Mouse (Mus musculus) forebrain, embryonic 15.5 days (tissue): Measurements from ENCODE around the gene Cpm. TPM values are rescaled to one million over a fixed set of nuclear protein-coding genes. Genes with fewer than 3 reads are reported as not detected.
"Not testable (repeated sequence)": the region's sequence is repeated elsewhere in the genome, so short reads cannot be mapped to it uniquely, and the experiment has no call there.

Experiments
- ATAC-seq: fragments of 200-750 bp; cut with Nextera tagmentation; replicated peaks from 2 replicates; pipeline ENCODE4 v1.8.0; 2017; ENCODE audit warnings: mild to moderate bottlenecking, moderate TSS enrichment, moderate library complexity
- H3K27ac ChIP-seq: fragments of 300-500 bp; sonication (generic); replicated peaks from 2 replicates; pipeline ENCODE4 v1.5.1; 2015; ENCODE audit warnings: mild to moderate bottlenecking, inconsistent platforms
- H3K27me3 ChIP-seq: fragments of 300-500 bp; sonication (generic); 2 replicates; pipeline ENCODE4 v1.6.1; 2015; ENCODE audit warnings: inconsistent platforms
- H3K36me3 ChIP-seq: fragments of 300-500 bp; sonication (generic); 2 replicates; pipeline ENCODE4 v1.6.1; 2015; ENCODE audit warnings: mild to moderate bottlenecking, inconsistent platforms
- H3K4me1 ChIP-seq: fragments of 300-500 bp; sonication (generic); 2 replicates; pipeline ENCODE4 v1.6.1; 2015; ENCODE audit warnings: inconsistent platforms
- H3K4me2 ChIP-seq: fragments of 300-500 bp; sonication (generic); replicated peaks from 2 replicates; pipeline ENCODE4 v1.6.1; 2015; ENCODE audit warnings: mild to moderate bottlenecking, inconsistent platforms
- H3K4me3 ChIP-seq: fragments of 300-500 bp; sonication (generic); 2 replicates; pipeline ENCODE4 v1.5.1; 2015; ENCODE audit warnings: mild to moderate bottlenecking, inconsistent platforms
- H3K9ac ChIP-seq: fragments of 300-500 bp; sonication (generic); replicated peaks from 2 replicates; pipeline ENCODE4 v1.6.1; 2015; ENCODE audit warnings: mild to moderate bottlenecking, inconsistent platforms
- H3K9me3 ChIP-seq: fragments of 300-500 bp; sonication (generic); 2 replicates; pipeline ENCODE4 v1.6.1; 2016; ENCODE audit warnings: inconsistent platforms
- WGBS: fragments of 180-500 bp; shearing (Covaris S2); methylation state at CpG from one replicate; pipeline ENCODE4 v1.1.7; 2015; ENCODE audit warnings: mixed read lengths; 5-methylcytosine and 5-hydroxymethylcytosine counted together
- polyA plus RNA-seq: library from polyadenylated mRNA; unstranded; fragments of >200 nt; fragmentation: Nextera tagmentation; extraction: Ambion mirVana; gene quantifications from 2 replicates; pipeline ENCODE4 v1.2.1, GENCODE M21; 2015

The Cpm gene
- polyA plus RNA-seq, 1 experiment from 2014 or later: 4.0 TPM

DNA sequence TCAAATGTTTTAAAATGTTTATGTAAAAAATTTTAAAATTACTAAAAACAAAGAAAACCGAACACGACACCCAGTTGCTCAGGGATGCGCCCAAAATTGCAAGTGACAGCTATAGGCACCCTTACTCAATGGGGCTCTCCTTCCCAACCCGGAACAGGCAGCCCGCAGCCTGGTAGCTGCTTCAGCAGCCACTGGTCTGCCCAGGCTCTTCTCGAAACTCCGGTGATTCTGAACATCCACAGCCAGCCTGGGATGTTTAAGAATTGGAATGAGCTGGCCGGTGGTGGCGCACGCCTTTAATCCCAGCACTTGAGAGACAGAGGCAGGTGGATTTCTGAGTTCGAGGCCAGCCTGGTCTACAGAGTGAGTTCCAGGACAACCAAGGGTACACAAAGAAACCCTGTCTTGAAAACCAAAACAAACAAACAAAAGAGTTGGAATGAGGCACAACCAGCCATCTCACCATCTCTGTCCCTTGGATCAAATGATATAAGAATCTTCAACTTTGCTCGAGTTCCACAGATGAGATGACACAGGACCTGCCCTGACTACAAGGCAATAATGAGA is 101.4 kb downstream of the Cpm start:
- ATAC-seq: no peak
- Histone ChIP-seq H3K9ac (no peak overlapping the region), H3K4me2 (no peak overlapping the region), H3K9me3 (no peaks in the 10 kb centered on the region), H3K4me1 (no peaks in the 10 kb centered on the region), H3K4me3 (no peak overlapping the region), H3K27me3 (no peaks in the 10 kb centered on the region), H3K36me3 (peaks cover 3% of the 10 kb centered on the region; the same call in 1 of the 2 replicates), H3K27ac (no peak overlapping the region)
- WGBS: 91% methylated on average over 12 of the region's 12 CpGs

DNA sequence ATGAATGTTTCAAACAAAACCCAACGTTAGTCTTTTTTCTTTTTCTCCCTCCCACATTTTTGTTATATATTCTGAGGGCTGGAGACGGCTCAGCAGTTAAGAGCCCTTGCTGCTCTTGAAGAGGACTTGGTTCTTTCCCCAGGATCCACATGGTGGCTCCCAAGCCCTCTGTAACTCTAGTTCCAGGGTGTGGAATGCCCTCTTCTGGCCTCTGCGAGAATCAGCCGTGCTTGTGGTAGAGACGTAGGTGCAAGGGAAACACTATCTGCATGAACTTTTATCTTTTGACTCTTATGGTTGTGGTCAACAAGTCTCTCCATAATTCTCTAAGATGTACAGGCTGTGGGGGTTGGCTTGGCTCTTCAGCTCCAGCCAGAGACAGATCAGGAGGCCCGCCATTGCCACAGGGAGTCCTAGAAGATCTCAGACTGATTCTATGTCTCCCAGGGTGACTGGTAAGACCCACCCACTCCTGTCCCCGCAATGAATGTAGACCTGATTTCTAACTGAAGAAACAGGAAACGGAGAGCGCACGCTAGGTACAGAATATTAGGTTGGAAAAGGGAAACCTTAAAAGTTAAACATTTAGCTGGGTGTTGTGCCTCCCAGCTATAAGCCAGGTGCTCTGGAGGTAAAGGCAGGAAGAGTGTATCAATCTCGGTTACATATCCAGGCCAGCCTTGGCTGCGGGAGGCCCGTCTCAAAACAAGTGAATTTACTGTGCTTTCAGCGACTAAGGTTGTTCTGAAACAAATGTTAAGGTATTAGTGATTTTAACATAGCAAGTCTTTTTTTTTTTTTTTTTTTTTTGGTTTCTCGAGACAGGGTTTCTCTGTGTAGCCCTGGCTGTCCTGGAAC is 102.2 kb downstream of the Cpm start:
- Histone ChIP-seq H3K9me3 (no peaks in the 10 kb centered on the region), H3K4me2 (no peak overlapping the region), H3K9ac (no peak overlapping the region), H3K27me3 (no peaks in the 10 kb centered on the region), H3K4me3 (no peak overlapping the region), H3K36me3 (peaks cover 6% of the 10 kb centered on the region; the same call in 1 of the 2 replicates), H3K4me1 (no peaks in the 10 kb centered on the region), H3K27ac (no peak overlapping the region)
- no peak for ATAC-seq
- WGBS: 60% methylated on average over 15 of the region's 15 CpGs

DNA sequence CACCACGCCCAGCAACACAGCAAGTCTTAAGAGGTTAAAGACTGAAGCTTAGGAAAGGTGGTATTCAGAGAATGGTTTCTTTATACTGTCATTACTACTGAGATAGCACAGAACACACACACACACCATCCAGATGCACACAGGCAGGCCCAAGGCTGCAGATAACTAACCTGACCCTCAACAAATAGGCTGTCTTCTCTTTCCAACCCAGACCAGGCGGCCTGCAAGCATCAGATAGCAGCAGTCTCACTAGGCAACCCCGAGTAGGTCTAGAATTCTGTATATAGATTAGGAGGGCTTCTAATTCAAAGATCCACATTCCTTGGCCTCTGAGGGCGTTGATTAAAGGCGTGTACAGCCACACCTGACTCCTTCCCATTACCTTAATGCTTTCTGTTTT is 102.9 kb downstream of the Cpm start:
- no peak overlapping the region for H3K27ac ChIP-seq
- no peak overlapping the region for H3K9ac ChIP-seq
- no peaks in the 10 kb centered on the region for H3K27me3 ChIP-seq
- no peak overlapping the region for H3K4me2 ChIP-seq
- H3K36me3 ChIP-seq: peaks cover 13% of the 10 kb centered on the region
- H3K4me1 ChIP-seq: no peaks in the 10 kb centered on the region
- WGBS: 88% methylated on average over 5 of the region's 5 CpGs
- no peak overlapping the region for H3K4me3 ChIP-seq
- ATAC-seq: no peak
- H3K9me3 ChIP-seq: no peaks in the 10 kb centered on the region

GRCm38 (mm10) chr10:117732962-117733592 is 103.8 kb downstream of the Cpm start:
- no peak overlapping the region for H3K27ac ChIP-seq
- no peak overlapping the region for H3K9ac ChIP-seq
- no peaks in the 10 kb centered on the region for H3K9me3 ChIP-seq
- H3K4me2 ChIP-seq: no peak overlapping the region
- no peaks in the 10 kb centered on the region for H3K27me3 ChIP-seq
- ATAC-seq: no peak
- H3K4me3 ChIP-seq: no peak overlapping the region
- H3K36me3 ChIP-seq: peaks cover 19% of the 10 kb centered on the region
- no peaks in the 10 kb centered on the region for H3K4me1 ChIP-seq
- WGBS: 85% methylated on average over 14 of the region's 14 CpGs

DNA sequence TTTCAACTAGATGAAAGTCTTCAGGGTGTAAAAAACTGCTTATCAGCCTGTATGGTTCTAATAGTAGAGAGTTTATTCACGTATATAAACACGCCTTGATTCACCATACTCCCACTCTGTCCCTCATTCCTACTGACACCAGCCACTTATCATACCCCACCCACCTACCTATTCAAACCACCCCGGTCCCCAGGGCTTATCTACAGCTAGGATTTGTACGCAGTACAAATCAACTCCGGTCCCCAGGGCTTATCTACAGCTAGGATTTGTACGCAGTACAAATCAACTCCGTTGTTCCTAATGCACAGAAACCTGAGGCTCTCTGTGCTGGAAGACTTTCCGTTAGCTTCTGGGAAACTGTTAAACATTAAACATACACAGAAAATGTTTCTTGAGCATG is 104.3 kb downstream of the Cpm start:
- H3K9me3 ChIP-seq, H3K9ac ChIP-seq, H3K4me1 ChIP-seq, H3K27me3 ChIP-seq, H3K4me2 ChIP-seq, H3K27ac ChIP-seq, H3K4me3 ChIP-seq, ATAC-seq: not testable (repeated sequence)
- WGBS: 95% methylated on average over 8 of the region's 8 CpGs
- H3K36me3 ChIP-seq: peaks cover 25% of the 10 kb centered on the region

GRCm38 (mm10) chr10:117734104-117734852 is 105.0 kb downstream of the Cpm start:
- H3K27me3 ChIP-seq: not testable (repeated sequence)
- 83% methylated on average over 10 of the region's 10 CpGs for WGBS

DNA sequence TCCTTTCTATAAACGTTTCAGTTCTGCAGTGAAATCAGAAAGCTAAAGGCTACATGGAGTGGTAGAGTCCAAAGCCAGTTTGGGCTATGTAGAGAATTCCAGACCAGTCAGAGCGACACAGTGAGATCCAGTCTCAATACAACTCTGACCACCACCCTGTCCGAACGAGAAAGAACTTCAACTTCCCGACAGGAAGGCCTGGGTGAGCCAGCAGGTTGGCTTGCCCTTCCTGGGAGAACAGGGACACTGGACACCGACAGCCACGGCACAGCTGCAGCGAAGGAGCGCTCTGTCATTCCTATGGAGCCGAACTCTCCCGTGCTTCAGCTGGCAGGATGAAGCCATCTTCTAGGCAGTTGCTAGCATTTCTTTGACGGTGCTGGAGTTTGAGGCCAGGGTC is 106.1 kb downstream of the Cpm start:
- H3K9ac ChIP-seq, H3K27me3 ChIP-seq, H3K4me2 ChIP-seq, H3K4me3 ChIP-seq, H3K4me1 ChIP-seq, H3K9me3 ChIP-seq, H3K27ac ChIP-seq, ATAC-seq: not testable (repeated sequence)
- 93% methylated on average over 12 of the region's 12 CpGs for WGBS
- peaks cover 42% of the 10 kb centered on the region for H3K36me3 ChIP-seq

More at GRCm38 (mm10) chr10:117734104-117734852, 105.0 kb downstream of the Cpm start:
- not testable (repeated sequence) for H3K4me3 ChIP-seq, ATAC-seq, H3K4me2 ChIP-seq, H3K9ac ChIP-seq, H3K9me3 ChIP-seq, H3K4me1 ChIP-seq, H3K27ac ChIP-seq
- H3K36me3 ChIP-seq: peaks cover 31% of the 10 kb centered on the region

DNA sequence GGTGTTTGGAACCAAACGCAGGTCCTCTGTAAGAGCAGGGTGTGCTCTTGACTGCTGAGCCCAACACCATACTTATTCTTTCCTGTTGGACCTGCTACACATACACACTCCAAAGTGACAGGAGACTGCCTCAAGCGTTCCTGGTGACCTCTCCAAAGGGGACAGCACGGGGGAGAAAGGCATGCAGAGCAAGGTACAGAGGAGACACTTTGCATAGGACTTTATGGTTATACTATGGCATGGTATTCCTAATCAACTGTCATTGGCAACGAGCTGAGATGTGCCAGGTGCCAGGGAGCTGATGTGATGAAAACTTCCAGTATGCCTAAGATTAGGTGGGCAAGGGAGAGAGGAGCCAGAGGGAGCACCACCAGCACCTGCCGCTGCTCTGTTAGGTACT is 107.3 kb downstream of the Cpm start:
- no peaks in the 10 kb centered on the region for H3K4me1 ChIP-seq
- no peaks in the 10 kb centered on the region for H3K9me3 ChIP-seq
- H3K27me3 ChIP-seq: no peaks in the 10 kb centered on the region
- H3K4me2 ChIP-seq: no peak overlapping the region
- H3K9ac ChIP-seq: no peak overlapping the region
- no peak overlapping the region for H3K4me3 ChIP-seq
- H3K36me3 ChIP-seq: peaks cover 42% of the 10 kb centered on the region
- no peak overlapping the region for H3K27ac ChIP-seq
- ATAC-seq: no peak
- WGBS: 91% methylated on average over 5 of the region's 5 CpGs

Other genes starting within 250 kb of the Cpm start
- gene Cpsf6, start 249.5 kb upstream of the Cpm start, polyA plus RNA-seq: 201 and 205 TPM in 2 replicates
- 63.5 and 67.8 TPM in 2 replicates for gene Mdm2, start 81.3 kb downstream of the Cpm start, polyA plus RNA-seq
- gene Slc35e3, start 116.9 kb downstream of the Cpm start, polyA plus RNA-seq: 29.6 and 31.7 TPM in 2 replicates
- gene Nup107, start 163.2 kb downstream of the Cpm start, polyA plus RNA-seq: 58.0 and 59.5 TPM in 2 replicates
- gene Rap1b, start 216.5 kb downstream of the Cpm start, polyA plus RNA-seq: 132 and 138 TPM in 2 replicates